Mouse (Mus musculus): ENCODE results near the gene Syt2. TPM values are rescaled to one million over a fixed set of nuclear protein-coding genes. Genes with fewer than 3 reads are reported as not detected.

Syt2 gene
- total and polyA plus RNA-seq, 2 experiments from 2014 or later, result 6.2 to 19.0 TPM

DNA sequence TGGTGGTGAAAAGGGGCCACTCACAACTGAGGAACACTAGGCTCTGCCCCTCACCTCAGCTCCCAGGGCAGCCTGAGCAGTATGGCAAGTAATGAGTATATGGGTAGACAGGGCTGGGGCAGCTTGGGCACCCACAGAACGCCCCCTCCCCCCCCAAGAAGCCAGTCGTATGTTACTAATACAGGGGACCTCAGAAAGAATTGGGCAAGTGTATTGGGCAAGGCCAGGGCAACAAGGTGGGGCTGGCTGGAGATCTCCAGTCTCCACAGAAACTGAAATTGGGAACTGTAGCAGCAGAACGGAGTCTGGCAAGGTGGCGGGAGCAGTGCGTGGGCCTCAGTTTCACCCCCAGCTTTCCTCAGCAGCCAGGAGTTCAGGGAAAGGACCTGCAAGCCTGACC is 106.0 kb downstream of the Syt2 start:
- Histone ChIP-seq H3K27ac (ENCODE audit: low read depth, low read length) (no peak overlapping the region), H3K4me2 (ENCODE audit: low read depth, low read length, poor library complexity, severe bottlenecking) (no peak overlapping the region), H3K4me3 (ENCODE audit: low read depth, low read length) (no peak overlapping the region), H3K36me3 (ENCODE audit: insufficient read depth, low read length) (no peaks in the 10 kb centered on the region), H3K9ac (replicated peaks; ENCODE audit: low read length, poor library complexity, severe bottlenecking) (no peak overlapping the region), H3K4me1 (ENCODE audit: insufficient read depth, low read length) (peaks cover 2% of the 10 kb centered on the region; the same call in 1 of the 2 replicates), H3K9me3 (ENCODE audit: low read length) (no peaks in the 10 kb centered on the region), H3K27me3 (ENCODE audit: insufficient read depth, low read length) (no peaks in the 10 kb centered on the region)
- ATAC-seq (ENCODE audit: low FRiP score) (no peak), DNase-seq (ENCODE audit: low spot score) (no peak)
- WGBS, result 81% methylated on average over 5 of the region's 5 CpGs
- no peak for TF ChIP-seq CTCF (IDR thresholded peaks at IDR 0.05)

DNA sequence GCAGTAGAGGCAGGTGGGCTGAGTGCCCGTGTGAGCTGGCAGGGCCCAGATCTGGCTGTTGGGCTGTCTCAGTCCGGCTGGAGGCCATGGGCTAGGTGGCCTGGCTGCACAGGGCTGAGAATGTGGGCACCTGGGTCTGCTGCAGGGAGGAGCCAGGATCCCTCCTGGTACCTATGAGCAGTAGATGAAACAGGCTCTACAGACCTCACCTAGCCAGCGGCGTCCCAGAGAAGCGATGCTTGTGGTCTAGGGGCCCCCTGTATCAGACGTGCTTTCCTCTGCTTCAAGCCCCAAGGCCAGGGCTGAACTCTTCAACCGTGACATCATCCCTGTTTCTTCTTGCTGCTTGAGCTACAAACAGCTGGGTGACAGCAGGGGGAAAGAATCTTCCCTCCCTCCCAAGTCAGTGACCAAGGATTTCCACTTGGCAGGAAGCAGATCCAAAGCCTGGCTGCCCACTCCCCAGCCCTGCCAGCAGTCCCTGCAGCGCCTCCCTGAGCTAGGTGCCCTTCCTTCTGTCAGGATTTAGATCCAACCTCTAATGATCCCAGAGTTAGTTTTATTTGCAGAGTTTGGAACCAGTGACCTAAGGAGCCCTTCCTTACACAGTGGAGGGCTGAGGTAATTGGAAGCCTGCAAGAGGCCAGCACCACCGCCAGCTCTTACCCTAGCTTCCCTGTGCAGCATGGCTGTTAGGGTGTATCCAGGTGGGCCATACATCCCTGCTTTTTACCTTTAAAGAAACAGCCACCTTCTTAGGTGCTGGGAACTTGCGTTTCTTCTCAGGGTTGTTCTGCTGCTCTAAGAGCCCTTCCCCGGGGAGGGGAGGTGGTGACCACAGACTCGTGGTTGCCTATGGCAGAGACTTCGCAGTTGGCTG is 107.5 kb downstream of the Syt2 start:
- no peak for TF ChIP-seq CTCF (IDR thresholded peaks at IDR 0.05)
- Histone ChIP-seq H3K4me3 (ENCODE audit: low read depth, low read length) (no peak overlapping the region), H3K27me3 (ENCODE audit: insufficient read depth, low read length) (no peaks in the 10 kb centered on the region), H3K9ac (replicated peaks; ENCODE audit: low read length, poor library complexity, severe bottlenecking) (no peak overlapping the region), H3K4me2 (ENCODE audit: low read depth, low read length, poor library complexity, severe bottlenecking) (no peak overlapping the region), H3K36me3 (ENCODE audit: insufficient read depth, low read length) (0 out of 2 replicates have a peak, but pooled peaks cover 2% of the 10 kb centered on the region), H3K4me1 (ENCODE audit: insufficient read depth, low read length) (no peaks in the 10 kb centered on the region), H3K27ac (ENCODE audit: low read depth, low read length) (no peak overlapping the region), H3K9me3 (ENCODE audit: low read length) (no peaks in the 10 kb centered on the region)
- DNase-seq (ENCODE audit: low spot score), result peak; percentile 37
- ATAC-seq (ENCODE audit: low FRiP score), result no peak
- 73% methylated on average over 13 of the region's 13 CpGs for WGBS

- no peak overlapping the region for H3K27ac ChIP-seq (ENCODE audit: low read depth, low read length)
- no peaks in the 10 kb centered on the region for H3K9me3 ChIP-seq (ENCODE audit: low read length)
- WGBS, result 79% methylated on average over 10 of the region's 10 CpGs
- H3K4me1 ChIP-seq (ENCODE audit: insufficient read depth, low read length), result no peaks in the 10 kb centered on the region
- peaks cover 10% of the 10 kb centered on the region; the same call in 1 of the 2 replicates for H3K36me3 ChIP-seq (ENCODE audit: insufficient read depth, low read length)
- H3K4me3 ChIP-seq (ENCODE audit: low read depth, low read length), result no peak overlapping the region
- DNase-seq (ENCODE audit: low spot score), result no peak
- no peak overlapping the region for H3K9ac ChIP-seq (replicated peaks; ENCODE audit: low read length, poor library complexity, severe bottlenecking)
- no peaks in the 10 kb centered on the region for H3K27me3 ChIP-seq (ENCODE audit: insufficient read depth, low read length)
- no peak for ATAC-seq (ENCODE audit: low FRiP score)
- TF ChIP-seq CTCF (IDR thresholded peaks at IDR 0.05), result no peak
- H3K4me2 ChIP-seq (ENCODE audit: low read depth, low read length, poor library complexity, severe bottlenecking), result no peak overlapping the region
Observed at GRCm38 (mm10) chr1:134754818-134755217, 108.3 kb downstream of the Syt2 start.

DNA sequence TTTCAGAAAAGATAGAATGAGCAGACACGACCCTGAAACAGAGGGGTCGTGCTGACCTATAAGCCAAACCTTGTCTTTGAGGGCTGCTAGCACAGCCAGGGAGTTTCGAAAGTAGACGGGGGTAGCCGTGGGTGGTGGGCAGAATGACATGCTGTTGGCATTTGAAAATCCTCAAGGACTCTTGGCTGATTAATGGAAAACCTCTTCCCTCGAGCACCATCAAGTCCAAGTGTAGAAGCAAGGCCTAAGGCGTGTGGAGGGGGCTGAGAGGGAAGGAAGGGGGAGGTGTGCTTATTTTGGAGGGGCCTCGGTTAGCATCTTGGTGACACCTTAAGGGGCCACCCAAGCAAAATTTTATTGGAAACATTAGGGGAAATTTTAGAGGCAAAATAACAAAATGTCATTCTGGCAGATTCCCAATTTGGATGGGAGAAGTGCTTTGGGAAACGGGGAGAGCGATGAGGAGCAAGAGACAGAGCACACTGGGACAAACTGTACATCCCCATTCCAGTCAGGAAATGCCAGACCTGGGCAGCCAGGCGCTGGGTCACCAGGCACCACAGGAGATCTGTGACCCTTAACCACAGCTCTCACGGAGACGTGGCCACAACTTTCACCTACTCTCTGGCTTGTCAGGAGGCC is 109.2 kb downstream of the Syt2 start:
- no peak for ATAC-seq (ENCODE audit: low FRiP score)
- Histone ChIP-seq H3K27ac (ENCODE audit: low read depth, low read length) (no peak overlapping the region), H3K4me2 (ENCODE audit: low read depth, low read length, poor library complexity, severe bottlenecking) (no peak overlapping the region), H3K36me3 (ENCODE audit: insufficient read depth, low read length) (peaks cover 17% of the 10 kb centered on the region; the same call in 1 of the 2 replicates), H3K4me3 (ENCODE audit: low read depth, low read length) (no peak overlapping the region), H3K4me1 (ENCODE audit: insufficient read depth, low read length) (no peaks in the 10 kb centered on the region), H3K9ac (replicated peaks; ENCODE audit: low read length, poor library complexity, severe bottlenecking) (no peak overlapping the region), H3K9me3 (ENCODE audit: low read length) (no peaks in the 10 kb centered on the region), H3K27me3 (ENCODE audit: insufficient read depth, low read length) (no peaks in the 10 kb centered on the region)
- 65% methylated on average over 13 of the region's 13 CpGs for WGBS
- TF ChIP-seq CTCF (IDR thresholded peaks at IDR 0.05), result no peak
- no peak for DNase-seq (ENCODE audit: low spot score)

- Histone ChIP-seq H3K4me3 (ENCODE audit: low read depth, low read length) (no peak overlapping the region), H3K27me3 (ENCODE audit: insufficient read depth, low read length) (no peaks in the 10 kb centered on the region), H3K9ac (replicated peaks; ENCODE audit: low read length, poor library complexity, severe bottlenecking) (no peak overlapping the region), H3K9me3 (ENCODE audit: low read length) (no peaks in the 10 kb centered on the region), H3K4me1 (ENCODE audit: insufficient read depth, low read length) (no peaks in the 10 kb centered on the region), H3K36me3 (ENCODE audit: insufficient read depth, low read length) (peaks cover 17% of the 10 kb centered on the region; the same call in 1 of the 2 replicates), H3K27ac (ENCODE audit: low read depth, low read length) (no peak overlapping the region), H3K4me2 (ENCODE audit: low read depth, low read length, poor library complexity, severe bottlenecking) (no peak overlapping the region)
- ATAC-seq (ENCODE audit: low FRiP score) (no peak), DNase-seq (ENCODE audit: low spot score) (no peak)
- 61% methylated on average over 10 of the region's 10 CpGs for WGBS
- no peak for TF ChIP-seq CTCF (IDR thresholded peaks at IDR 0.05)
Observed at GRCm38 (mm10) chr1:134756190-134756873, 109.9 kb downstream of the Syt2 start.

All from midbrain, postnatal 0 days (tissue).